Mouse (Mus musculus): ENCODE results near the gene Tcf25.

GRCm38 (mm10) chr8:123453291-123453690 is 79.7 kb downstream of the Tcf25 start:
- TF ChIP-seq GATA1 (IDR thresholded peaks at IDR 0.05; ENCODE audit: low read length) = no peak
- no peak for TF ChIP-seq TAL1 (IDR thresholded peaks at IDR 0.05; ENCODE audit: low read length)

Measured in erythroblast, embryonic 14.5 days (primary cell).